Mouse (Mus musculus) spleen, adult 2 months (tissue): ENCODE data around the gene Pfn3. TPM values are rescaled to one million over a fixed set of nuclear protein-coding genes. Genes with fewer than 3 reads are reported as not detected.

Experiments used
- DNase-seq, 2 experiments: peaks; one replicate each; pipeline versions ENCODE4 v3.0.0 to v3.0.0-alpha.2; 2012 to 2021; ENCODE audit warnings: low spot score in 2 of 2, low read depth in 1 of 2
- H3K27ac ChIP-seq: fragments of 200-500 bp; 2 replicates; pipeline ENCODE4 v1.5.1; 2012; ENCODE audit warnings: low read length, inconsistent platforms; ENCODE audit not compliant: insufficient read depth
- H3K27me3 ChIP-seq: fragments of 200-500 bp; 2 replicates; pipeline ENCODE4 v1.6.1; 2012; ENCODE audit warnings: mild to moderate bottlenecking, moderate library complexity, low read length, inconsistent platforms; ENCODE audit not compliant: control insufficient read depth, insufficient read depth
- H3K36me3 ChIP-seq: fragments of 200-500 bp; 2 replicates; pipeline ENCODE4 v1.6.1; 2012; ENCODE audit warnings: mild to moderate bottlenecking, low read length, inconsistent platforms; ENCODE audit not compliant: control insufficient read depth, insufficient read depth
- H3K4me1 ChIP-seq: fragments of 200-500 bp; 2 replicates; pipeline ENCODE4 v1.6.1; 2011; ENCODE audit warnings: inconsistent platforms; ENCODE audit not compliant: control insufficient read depth, insufficient read depth, insufficient read length
- H3K4me3 ChIP-seq: fragments of 200-500 bp; 2 replicates; pipeline ENCODE4 v1.5.1; 2011; ENCODE audit warnings: mild to moderate bottlenecking, inconsistent platforms; ENCODE audit not compliant: insufficient read depth, insufficient read length; ENCODE audit errors: extremely low read depth
- CTCF ChIP-seq: fragments of 200-500 bp; IDR thresholded peaks from 2 replicates; pipeline ENCODE4 v1.5.1; 2011; ENCODE audit warnings: mild to moderate bottlenecking, inconsistent platforms; ENCODE audit not compliant: insufficient read depth, insufficient read length, insufficient replicate concordance; ENCODE audit errors: extremely low read depth
- POLR2A ChIP-seq: fragments of 200-500 bp; IDR thresholded peaks from 2 replicates; pipeline ENCODE4 v1.6.1; 2011; ENCODE audit warnings: low read depth, low read length, inconsistent platforms
- WGBS: fragments of 180-500 bp; shearing (Covaris S2); methylation state at CpG from one replicate; pipeline ENCODE4 v1.1.7; 2018; 5-methylcytosine and 5-hydroxymethylcytosine counted together
- polyA plus RNA-seq: library from polyadenylated mRNA; depleted of rRNA; stranded (reverse); fragments of >200 nt; gene quantifications from 2 replicates; pipeline ENCODE4 v1.2.3, GENCODE M21; 2012

Pfn3 gene
- polyA plus RNA-seq, 1 experiment, result not detected

- no peak for DNase-seq
- TF ChIP-seq CTCF (no peak), POLR2A (no peak)
- Histone ChIP-seq H3K27me3 (no peaks in the 10 kb centered on the region), H3K4me1 (peaks cover 7% of the 10 kb centered on the region; the same call in 1 of the 2 replicates), H3K27ac (no peak overlapping the region), H3K4me3 (no peak overlapping the region), H3K36me3 (no peaks in the 10 kb centered on the region)
- 26% methylated on average over 12 of the region's 12 CpGs for WGBS
These were observed 1.7 kb downstream of the Pfn3 start for GRCm38 (mm10) chr13:55413333-55413732.

DNA sequence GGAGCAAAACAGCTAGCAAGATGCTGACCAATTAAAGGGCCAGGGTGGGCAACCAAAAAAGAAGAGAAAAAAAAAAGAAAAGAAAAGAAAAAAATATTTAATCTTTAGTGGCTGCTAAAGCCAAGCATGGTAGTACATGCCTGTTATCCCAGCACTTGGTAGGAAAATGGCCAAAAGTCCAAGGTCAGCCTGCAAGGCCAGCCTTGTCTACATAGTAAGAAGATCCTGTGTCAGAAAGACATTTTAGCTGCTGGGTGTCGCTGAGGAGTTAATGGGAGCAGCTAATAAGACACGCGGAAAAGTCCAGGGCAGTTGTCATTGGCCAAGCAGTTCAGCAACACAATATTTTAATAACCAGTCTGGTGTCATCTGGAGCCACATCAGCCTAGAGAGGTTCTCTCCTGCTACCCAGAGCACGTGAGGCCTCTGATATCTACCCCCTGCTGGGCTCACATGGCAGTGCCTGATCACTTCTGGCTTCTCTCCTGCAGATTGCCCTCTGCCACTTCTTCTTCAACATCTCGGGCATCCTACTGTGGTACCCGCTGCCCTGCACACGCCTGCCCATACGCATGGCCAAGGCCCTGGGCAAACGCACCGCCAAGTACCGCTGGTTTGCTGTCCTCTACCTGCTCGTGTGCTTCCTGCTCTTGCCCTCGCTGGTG lies 2.3 kb downstream of the Pfn3 start:
- Histone ChIP-seq H3K27ac (no peak overlapping the region), H3K36me3 (no peaks in the 10 kb centered on the region), H3K27me3 (no peaks in the 10 kb centered on the region), H3K4me1 (peaks cover 5% of the 10 kb centered on the region; the same call in 1 of the 2 replicates), H3K4me3 (no peak overlapping the region)
- WGBS, result 45% methylated on average over 13 of the region's 13 CpGs
- DNase-seq, result no peak
- TF ChIP-seq CTCF (no peak), POLR2A (no peak)

GRCm38 (mm10) chr13:55411826-55412225 lies 3.2 kb downstream of the Pfn3 start:
- 52% methylated on average over 7 of the region's 7 CpGs for WGBS
- DNase-seq, result no peak
- no peaks in the 10 kb centered on the region for H3K27me3 ChIP-seq
- TF ChIP-seq CTCF (no peak), POLR2A (no peak)
- H3K4me3 ChIP-seq, result no peak overlapping the region
- H3K4me1 ChIP-seq, result peaks cover 5% of the 10 kb centered on the region; the same call in 1 of the 2 replicates
- no peaks in the 10 kb centered on the region for H3K36me3 ChIP-seq
- no peak overlapping the region for H3K27ac ChIP-seq

GRCm38 (mm10) chr13:55408546-55409120 lies 6.4 kb downstream of the Pfn3 start:
- TF ChIP-seq CTCF (no peak), POLR2A (no peak)
- no peak overlapping the region for H3K4me3 ChIP-seq
- H3K4me1 ChIP-seq, result peaks cover 11% of the 10 kb centered on the region; the same call in 1 of the 2 replicates
- 85% methylated on average over 19 of the region's 19 CpGs for WGBS
- H3K27me3 ChIP-seq, result no peaks in the 10 kb centered on the region
- DNase-seq, result no peak
- no peak overlapping the region for H3K27ac ChIP-seq
- H3K36me3 ChIP-seq, result no peaks in the 10 kb centered on the region

DNA sequence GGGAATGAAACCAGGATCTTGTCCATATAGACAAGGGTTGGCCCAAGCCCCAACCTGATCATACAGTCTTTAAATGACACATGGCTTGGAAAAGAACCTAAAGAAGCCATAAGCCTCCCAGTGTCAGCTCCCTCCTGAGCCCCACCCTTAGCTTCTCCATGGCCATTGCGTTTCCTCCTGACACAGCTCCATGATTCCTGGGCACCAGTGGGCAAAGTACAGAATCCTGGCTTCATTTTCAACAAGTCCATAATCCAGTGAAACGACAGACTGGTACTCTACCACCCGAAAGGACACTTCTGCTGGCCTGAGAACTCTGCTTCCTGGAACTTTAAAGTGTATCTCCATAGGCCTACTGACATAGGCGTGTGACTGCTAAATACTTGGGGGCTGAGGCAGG lies 7.7 kb downstream of the Pfn3 start:
- H3K27ac ChIP-seq, result no peak overlapping the region
- 89% methylated on average over 4 of the region's 4 CpGs for WGBS
- no peak for TF ChIP-seq CTCF
- no peak for TF ChIP-seq POLR2A

DNA sequence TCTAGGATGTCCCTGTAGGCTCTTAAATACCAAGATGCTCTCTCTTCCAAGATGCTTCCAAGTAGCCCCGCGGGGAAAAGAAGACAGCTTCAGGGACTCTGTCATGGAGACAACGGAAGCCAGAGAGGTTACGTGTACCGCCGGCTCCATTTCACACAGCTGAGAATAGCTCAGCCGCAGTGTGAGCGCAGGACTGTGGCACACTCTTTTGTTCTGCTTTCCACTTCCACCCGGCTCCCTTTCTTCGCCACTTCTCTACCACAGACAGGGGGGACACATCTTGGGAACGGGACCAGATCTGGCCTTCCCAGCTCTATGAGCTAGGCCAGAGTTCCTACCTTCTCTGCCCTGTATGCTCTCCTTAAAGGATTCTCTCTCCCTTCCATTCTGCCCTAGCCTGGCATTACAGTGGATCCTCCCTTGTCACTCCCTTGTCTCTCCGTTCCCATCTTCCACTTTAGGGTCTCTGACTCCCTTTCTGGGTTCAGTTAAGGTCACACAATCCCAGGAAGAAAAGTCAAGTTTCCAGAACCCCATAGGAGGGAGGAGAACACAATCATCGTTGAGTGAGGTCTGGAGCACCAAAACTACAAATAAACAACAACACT lies 9.1 kb downstream of the Pfn3 start:
- Histone ChIP-seq H3K27ac (0 out of 2 replicates have a peak overlapping the region, but pooled peaks have one; percentile 17), H3K4me3 (peak overlapping the region; percentile 9; the same call in 1 of the 2 replicates), H3K27me3 (no peaks in the 10 kb centered on the region)

More for the DNA sequence above, 7.7 kb downstream of the Pfn3 start:
- H3K4me3 ChIP-seq, result no peak overlapping the region
- peaks cover 9% of the 10 kb centered on the region; the same call in 1 of the 2 replicates for H3K4me1 ChIP-seq
- DNase-seq, result no peak
- H3K36me3 ChIP-seq, result no peaks in the 10 kb centered on the region
- H3K27me3 ChIP-seq, result no peaks in the 10 kb centered on the region

More for the DNA sequence above, 9.1 kb downstream of the Pfn3 start:
- Histone ChIP-seq H3K36me3 (no peaks in the 10 kb centered on the region), H3K4me1 (peaks cover 6% of the 10 kb centered on the region; the same call in 1 of the 2 replicates)
- TF ChIP-seq POLR2A (no peak), CTCF (no peak)
- peak in 1 of 2 experiments; percentile 46 for DNase-seq
- WGBS, result 17% methylated on average over 13 of the region's 13 CpGs
